Mouse (Mus musculus): ENCODE results near the gene Morn3.

DNA sequence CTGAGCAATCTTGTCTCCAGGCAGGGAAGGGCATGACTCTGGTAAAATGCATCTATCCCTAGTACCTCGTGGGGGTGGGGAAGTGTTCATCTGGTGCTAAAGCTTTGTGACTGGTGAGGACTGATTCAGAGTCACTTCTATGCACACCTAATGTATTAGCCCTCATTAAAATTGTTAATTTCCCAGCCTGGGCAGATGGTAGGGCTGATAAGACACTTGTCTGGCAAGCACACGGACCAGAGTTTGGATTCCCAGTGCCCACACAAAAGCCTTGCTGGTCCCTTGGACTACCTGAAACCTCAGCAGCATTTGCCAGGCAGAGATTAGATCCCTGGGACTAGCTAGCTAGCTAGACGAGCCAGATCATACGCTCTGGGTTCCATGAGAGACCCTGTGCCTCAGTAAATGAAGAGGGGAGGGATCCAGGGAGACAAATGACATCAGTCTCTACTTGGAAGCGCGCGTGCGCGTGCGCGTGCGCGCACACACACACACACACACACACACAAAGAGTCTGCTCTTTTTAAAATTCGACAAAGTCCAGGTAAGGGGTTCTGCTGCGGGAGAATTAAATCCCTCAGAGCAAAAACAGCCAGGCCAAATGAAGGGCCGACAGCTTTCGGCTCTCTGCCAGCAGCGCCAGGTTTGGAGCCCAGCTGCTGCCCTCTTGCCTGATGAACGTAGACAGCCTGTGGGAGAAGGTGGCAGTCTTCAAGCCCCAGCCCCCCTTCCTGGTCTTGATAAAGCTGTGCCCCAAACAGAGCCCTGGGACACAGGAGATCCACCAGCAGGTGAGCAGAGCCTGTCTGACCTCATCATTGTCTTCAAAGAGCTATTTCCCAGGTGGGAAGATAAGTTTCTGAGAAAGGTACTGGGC is 40.9 kb downstream of the Morn3 start:
- TF ChIP-seq SIN3A (IDR thresholded peaks at IDR 0.05; ENCODE audit: low read length) (no peak), MAZ (IDR thresholded peaks at IDR 0.05; ENCODE audit: low read depth, low read length) (no peak), BHLHE40 (IDR thresholded peaks at IDR 0.05; ENCODE audit: low read depth, low read length) (no peak), CTCF (conservative IDR thresholded peaks at IDR 0.05 in 1 of 2, IDR thresholded peaks at IDR 0.05 in 1 of 2; ENCODE audit: low read depth in 2 of 2, low read length in 2 of 2) (no peak)
